In the genomic region with DNA sequence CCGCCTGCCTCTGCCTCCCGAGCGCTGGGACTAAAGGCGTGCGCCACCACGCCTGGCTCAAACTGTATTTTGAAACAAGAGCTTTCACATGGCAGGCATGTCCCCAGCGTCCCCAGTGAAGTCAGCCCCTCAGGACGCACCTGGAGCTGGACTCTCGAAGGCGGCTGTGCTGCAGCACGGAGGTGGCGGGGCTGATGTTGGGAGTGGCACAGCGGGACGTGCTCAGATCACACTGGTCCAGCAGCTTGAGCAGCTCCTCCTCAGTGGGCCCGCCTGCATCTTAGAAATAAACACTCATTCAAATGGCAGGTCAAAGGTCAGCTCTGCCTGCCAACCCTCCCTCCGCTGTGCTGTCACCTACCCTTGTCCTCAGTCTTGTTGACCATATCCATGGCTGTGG, we compare ENCODE assay signal across 19 mouse cellular contexts. TPM values are rescaled to one million over a fixed set of nuclear protein-coding genes. Genes with fewer than 3 reads are reported as not detected.
DNase-seq lines count a peak whose midpoint lies in the region; ATAC-seq and TF ChIP-seq lines count a peak whose summit lies in the region.
"Had no signal": no experiment of that assay in that cellular context is flagged by ENCODE, and none has a peak within 500 bp of the region (broad histone marks: within the 10 kb centered on the region; RNA-seq: fewer than 3 reads in every experiment).

No protein-coding gene starts in this region.

- ATAC-seq in cerebellum, adult (ENCODE audit: insufficient number of reproducible peaks, low FRiP score, low TSS enrichment): 0 out of 2 replicates have a peak, but pooled peaks have one; percentile 40
- peak; percentile 41 for ATAC-seq in intestine, embryonic 15.5 days
- ATAC-seq in intestine, postnatal 0 days: no peak
- peak; percentile 64 for ATAC-seq in liver, embryonic 16.5 days (ENCODE audit: low read depth)
- ATAC-seq: CD4-positive, CD25-positive, alpha-beta regulatory T cell, adult 4 months; inflammation-experienced regulatory T-cells, adult 6 months had no signal

- no peaks in the 10 kb centered on the region for H3K9me3 ChIP-seq in intestine, embryonic 15.5 days
- H3K9me3 ChIP-seq in intestine, postnatal 0 days (ENCODE audit: control insufficient read depth): no peaks in the 10 kb centered on the region
- peaks cover 10% of the 10 kb centered on the region for H3K9me3 ChIP-seq in erythroblast, embryonic 14.5 days (ENCODE audit: control insufficient read depth, low read length)
- H3K9me3 ChIP-seq in liver, embryonic 16.5 days (replicated peaks; ENCODE audit: control insufficient read depth, low read length): no peaks in the 10 kb centered on the region
- H3K9me3 ChIP-seq: heart, embryonic 15.5 days; hindbrain, embryonic 10.5 days had no signal

- WGBS in intestine, embryonic 15.5 days: 86% methylated on average over 16 of the region's 16 CpGs
- 80% methylated on average over 16 of the region's 16 CpGs for WGBS in intestine, postnatal 0 days
- 79% methylated on average over 16 of the region's 16 CpGs for WGBS in liver, embryonic 16.5 days (ENCODE audit: insufficient replicate concordance)

- no peaks in the 10 kb centered on the region for H3K27me3 ChIP-seq in intestine, embryonic 15.5 days (replicated peaks)
- no peaks in the 10 kb centered on the region for H3K27me3 ChIP-seq in intestine, postnatal 0 days (replicated peaks; ENCODE audit: control insufficient read depth, insufficient read depth, low read length)
- H3K27me3 ChIP-seq in erythroblast, embryonic 14.5 days (ENCODE audit: control insufficient read depth): no peaks in the 10 kb centered on the region
- no peaks in the 10 kb centered on the region for H3K27me3 ChIP-seq in liver, embryonic 16.5 days (ENCODE audit: control insufficient read depth, insufficient read depth, low read depth, low read length)
- H3K27me3 ChIP-seq: heart, embryonic 15.5 days had no signal

- no peak for TF ChIP-seq CTCF in intestine, postnatal 0 days (IDR thresholded peaks at IDR 0.05; ENCODE audit: low read depth)

- no peak overlapping the region for H3K4me2 ChIP-seq in intestine, embryonic 15.5 days (replicated peaks)
- no peak overlapping the region for H3K4me2 ChIP-seq in intestine, postnatal 0 days (replicated peaks; ENCODE audit: low read depth)
- H3K4me2 ChIP-seq in liver, embryonic 16.5 days (ENCODE audit: low read depth, low read length): no peak overlapping the region; the same call in 1 of the 2 replicates
- H3K4me2 ChIP-seq: heart, embryonic 15.5 days; lung, embryonic 14.5 days had no signal

- no peak overlapping the region for H3K9ac ChIP-seq in intestine, embryonic 15.5 days
- no peak overlapping the region for H3K9ac ChIP-seq in intestine, postnatal 0 days (ENCODE audit: low read depth, low read length)
- H3K9ac ChIP-seq in liver, embryonic 16.5 days (ENCODE audit: low read depth, low read length): 0 out of 2 replicates have a peak overlapping the region, but pooled peaks have one; percentile 18
- H3K9ac ChIP-seq: heart, embryonic 15.5 days; lung, embryonic 14.5 days had no signal

- no peak for DNase-seq in cerebellum, postnatal 36 days
- DNase-seq in urinary bladder, postnatal 25 days (ENCODE audit: low spot score): no peak
- no peak for DNase-seq in urinary bladder, adult 2 months (ENCODE audit: low spot score)
- DNase-seq: cerebellum, adult 11 months; cerebellum, postnatal 25 days; gastrocnemius, postnatal 25 days; lung, embryonic 14.5 days; right cerebral cortex, adult 18-20 months had no signal

- peaks cover 34% of the 10 kb centered on the region for H3K36me3 ChIP-seq in intestine, embryonic 15.5 days
- peaks cover 74% of the 10 kb centered on the region for H3K36me3 ChIP-seq in intestine, postnatal 0 days (ENCODE audit: control insufficient read depth, insufficient read depth)
- H3K36me3 ChIP-seq in erythroblast, embryonic 14.5 days (ENCODE audit: control insufficient read depth): peaks cover 93% of the 10 kb centered on the region
- peaks cover 29% of the 10 kb centered on the region for H3K36me3 ChIP-seq in liver, embryonic 16.5 days (ENCODE audit: control insufficient read depth, insufficient read depth)

- H3K4me3 ChIP-seq in intestine, embryonic 15.5 days (replicated peaks): no peak overlapping the region
- H3K4me3 ChIP-seq in intestine, postnatal 0 days (ENCODE audit: low read depth, low read length): no peak overlapping the region
- H3K4me3 ChIP-seq in erythroblast, embryonic 14.5 days (replicated peaks): peak overlapping the region; percentile 35
- no peak overlapping the region for H3K4me3 ChIP-seq in liver, embryonic 16.5 days (ENCODE audit: low read depth, low read length)
- H3K4me3 ChIP-seq: heart, embryonic 15.5 days; hindbrain, embryonic 10.5 days; left cerebral cortex, adult 2 months had no signal

- H3K27ac ChIP-seq in intestine, embryonic 15.5 days: no peak overlapping the region
- H3K27ac ChIP-seq in intestine, postnatal 0 days (ENCODE audit: low read depth, low read length): no peak overlapping the region
- H3K27ac ChIP-seq in liver, embryonic 16.5 days (ENCODE audit: low read length): peak overlapping the region; percentile 95
- H3K27ac ChIP-seq: heart, embryonic 15.5 days; hindbrain, embryonic 10.5 days; kidney, postnatal 0 days; left cerebral cortex, adult 2 months had no signal

- H3K4me1 ChIP-seq in intestine, embryonic 15.5 days (replicated peaks): no peaks in the 10 kb centered on the region
- H3K4me1 ChIP-seq in intestine, postnatal 0 days (replicated peaks; ENCODE audit: control insufficient read depth, insufficient read depth, low read length): no peaks in the 10 kb centered on the region
- H3K4me1 ChIP-seq in erythroblast, embryonic 14.5 days (ENCODE audit: control insufficient read depth): peaks cover 61% of the 10 kb centered on the region
- H3K4me1 ChIP-seq in liver, embryonic 16.5 days (ENCODE audit: control insufficient read depth, low read depth, low read length): peaks cover 15% of the 10 kb centered on the region
- H3K4me1 ChIP-seq: heart, embryonic 15.5 days; hindbrain, embryonic 10.5 days had no signal

RNA-seq across cellular contexts. Expression of a gene that starts 33.7 kb away (rescaled TPM):
- 25.7 and 25.9 TPM in 2 replicates for polyA plus RNA-seq in intestine, embryonic 15.5 days (2015; fragmentation: Nextera tagmentation; extraction: Ambion mirVana)
- polyA plus RNA-seq in intestine, postnatal 0 days (2015; fragmentation: Nextera tagmentation; extraction: Ambion mirVana): 9.3 and 9.9 TPM in 2 replicates
- 4.4 and 4.7 TPM in 2 replicates for polyA plus RNA-seq in erythroblast, embryonic 14.5 days (2012)
- 8.7 and 9.3 TPM in 2 replicates for polyA plus RNA-seq in liver, embryonic 16.5 days (2015; fragmentation: Nextera tagmentation; extraction: Ambion mirVana)
- 31.2 and 32.8 TPM in 2 replicates for polyA plus RNA-seq in urinary bladder, adult 2 months (2012; rRNA removed)
